Mouse (Mus musculus): ENCODE results near the gene Zcwpw1.
"Not testable (repeated sequence)": the region's sequence is repeated elsewhere in the genome, so short reads cannot be mapped to it uniquely, and the experiment has no call there.

The Zcwpw1 gene

DNA sequence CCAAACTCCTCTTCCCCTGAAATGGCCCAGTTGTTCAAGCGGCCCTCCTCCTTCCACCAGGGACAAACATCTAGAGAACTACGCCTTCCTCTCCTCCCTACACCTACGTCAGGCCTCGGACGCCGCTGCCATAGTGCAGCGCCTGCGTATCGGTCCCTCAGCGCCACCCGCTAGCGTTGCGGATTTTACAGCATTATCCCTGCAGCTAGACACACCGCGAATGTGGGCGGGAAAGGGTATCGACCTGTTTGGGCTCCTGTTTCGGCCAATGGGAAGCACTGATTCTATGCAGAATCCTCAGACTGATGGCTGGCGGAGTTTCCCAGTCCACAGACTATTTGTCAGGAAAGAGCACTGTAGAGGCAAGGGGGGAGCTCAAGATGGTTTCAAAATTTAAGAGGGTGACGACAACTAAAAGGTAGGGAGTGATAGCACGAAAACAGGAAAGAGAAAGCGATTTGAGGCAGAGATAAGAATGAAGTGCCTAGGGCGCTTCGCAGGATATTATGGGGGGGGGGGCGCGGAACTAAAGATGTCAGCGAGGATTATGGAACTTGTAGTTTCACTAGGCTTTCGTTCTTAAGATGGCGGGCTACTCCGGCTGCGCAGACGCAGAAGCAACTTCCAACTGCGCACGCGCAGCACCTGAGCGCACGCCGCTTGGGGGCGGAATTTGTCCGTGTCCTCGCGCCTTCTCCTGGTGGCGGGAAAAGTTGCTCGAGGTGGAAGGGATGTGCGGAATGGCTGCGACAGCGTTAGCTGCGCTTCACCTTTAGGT, at the start of gene Zcwpw1, which contains the start of gene Mepce:
TSS of gene Zcwpw1 (plus strand) at position 648 of the 778 bp plus-strand sequence.
TSS of gene Mepce (minus strand) at position 505 of the 778 bp plus-strand sequence.
- in situ Hi-C loops (cut with MboI; ENCODE audit: low pct_unique_long_range_greater_than_20kb in 1 of 2, low sequenced_read_pairs in 2 of 2, unreplicated experiment in 1 of 2): no loop called here

GRCm38 (mm10) chr5:137738516-137738915, 49.1 kb upstream of the Zcwpw1 start:
- in situ Hi-C loops (cut with MboI; ENCODE audit: low pct_unique_long_range_greater_than_20kb in 1 of 2, low sequenced_read_pairs in 2 of 2, unreplicated experiment in 1 of 2): no loop called here

GRCm38 (mm10) chr5:137739471-137739870, 48.1 kb upstream of the Zcwpw1 start:
- in situ Hi-C loops (cut with MboI; ENCODE audit: low pct_unique_long_range_greater_than_20kb in 1 of 2, low sequenced_read_pairs in 2 of 2, unreplicated experiment in 1 of 2): no loop called here

- in situ Hi-C loops (cut with MboI; ENCODE audit: low pct_unique_long_range_greater_than_20kb in 1 of 2, low sequenced_read_pairs in 2 of 2, unreplicated experiment in 1 of 2): no loop called here
Observed at GRCm38 (mm10) chr5:137740506-137740905, 47.1 kb upstream of the Zcwpw1 start.

DNA sequence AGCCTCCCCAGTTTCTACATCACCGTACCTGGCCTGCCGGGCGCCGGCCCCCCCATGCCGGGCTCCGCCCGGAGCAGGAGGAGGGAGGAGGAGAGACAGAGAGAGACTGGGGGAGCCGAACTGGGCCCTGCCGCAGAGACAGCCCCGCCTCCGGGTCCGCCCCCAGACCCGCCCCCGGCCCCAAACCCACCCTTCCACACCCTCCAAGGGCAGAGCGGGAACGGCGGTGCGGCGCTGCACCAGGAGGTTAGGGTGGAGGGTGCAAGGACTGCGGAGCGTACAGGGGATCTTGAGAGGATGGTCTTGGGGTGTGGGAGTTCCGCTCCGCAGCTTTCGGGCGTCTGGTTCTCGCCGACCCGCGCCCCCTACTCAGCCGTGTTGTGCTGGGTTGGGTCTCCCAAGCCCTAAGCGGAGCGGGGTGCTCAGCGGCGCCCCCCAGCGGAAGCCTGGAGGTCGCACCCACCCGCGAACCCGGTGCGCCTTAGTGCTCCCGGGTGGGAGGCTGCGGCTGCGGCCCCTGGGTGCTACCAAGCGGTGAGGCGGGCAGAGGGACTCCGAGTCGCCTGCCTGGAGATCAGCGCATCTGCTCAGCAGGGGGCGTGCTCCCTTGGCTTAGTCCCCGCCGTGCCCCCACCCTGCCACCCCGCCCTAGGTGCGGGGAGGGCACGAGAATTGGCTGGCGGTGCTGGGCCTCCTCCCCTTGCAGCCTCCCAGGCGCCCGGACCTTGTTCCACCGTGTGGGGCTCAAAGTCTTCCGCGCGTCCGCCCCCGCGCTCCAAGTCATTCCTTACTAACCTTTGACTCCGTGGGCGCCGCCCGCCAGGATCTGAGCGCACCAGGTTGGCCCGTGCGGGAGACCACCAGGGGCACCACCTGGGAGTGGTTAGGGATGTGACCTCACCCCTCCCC, 46.3 kb upstream of the Zcwpw1 start, which contains the start of gene Nyap1:
TSS of gene Nyap1 (minus strand) at position 585 of the 909 bp plus-strand sequence.
- in situ Hi-C loops (cut with MboI; ENCODE audit: low pct_unique_long_range_greater_than_20kb in 1 of 2, low sequenced_read_pairs in 2 of 2, unreplicated experiment in 1 of 2): no loop called here

GRCm38 (mm10) chr5:137742048-137742447, 45.5 kb upstream of the Zcwpw1 start:
- in situ Hi-C loops (cut with MboI; ENCODE audit: low pct_unique_long_range_greater_than_20kb in 1 of 2, low sequenced_read_pairs in 2 of 2, unreplicated experiment in 1 of 2): no loop called here

DNA sequence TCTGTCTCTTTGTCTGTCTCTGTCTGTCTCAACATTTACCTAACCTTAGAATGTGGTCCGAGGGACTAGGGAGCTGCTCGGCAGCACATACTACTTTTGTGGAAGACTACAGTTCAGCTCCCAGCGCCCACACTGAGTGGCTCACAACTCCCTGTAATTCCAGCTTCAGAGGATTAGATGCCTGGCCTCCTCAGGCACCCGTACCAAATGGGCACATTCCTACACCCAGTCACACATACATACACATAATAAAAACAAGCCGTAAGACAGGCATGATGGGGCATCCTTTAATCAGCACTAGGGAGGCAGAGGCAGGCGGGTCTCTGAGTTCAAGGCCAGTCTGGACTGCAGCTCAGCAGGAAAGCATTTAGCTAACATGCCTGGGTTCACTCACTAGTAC, 44.8 kb upstream of the Zcwpw1 start:
- in situ Hi-C loops (cut with MboI; ENCODE audit: low pct_unique_long_range_greater_than_20kb in 1 of 2, low sequenced_read_pairs in 2 of 2, unreplicated experiment in 1 of 2): no loop called here

- in situ Hi-C loops (cut with MboI; ENCODE audit: low pct_unique_long_range_greater_than_20kb in 1 of 2, low sequenced_read_pairs in 2 of 2, unreplicated experiment in 1 of 2): no loop called here
Observed at GRCm38 (mm10) chr5:137744197-137744596, 43.4 kb upstream of the Zcwpw1 start.

GRCm38 (mm10) chr5:137745214-137746171, 42.1 kb upstream of the Zcwpw1 start, which contains the start of gene Tsc22d4:
Tsc22d4 (plus strand) TSS chr5:137745730.
- in situ Hi-C loops (cut with MboI; ENCODE audit: low pct_unique_long_range_greater_than_20kb in 1 of 2, low sequenced_read_pairs in 2 of 2, unreplicated experiment in 1 of 2): no loop called here

- in situ Hi-C loops (cut with MboI; ENCODE audit: low pct_unique_long_range_greater_than_20kb in 1 of 2, low sequenced_read_pairs in 2 of 2, unreplicated experiment in 1 of 2): no loop called here
Observed at GRCm38 (mm10) chr5:137746282-137746850, 41.2 kb upstream of the Zcwpw1 start.

- in situ Hi-C loops (cut with MboI; ENCODE audit: low pct_unique_long_range_greater_than_20kb in 1 of 2, low sequenced_read_pairs in 2 of 2, unreplicated experiment in 1 of 2): no loop called here
Observed at GRCm38 (mm10) chr5:137746851-137747325, 40.7 kb upstream of the Zcwpw1 start.

DNA sequence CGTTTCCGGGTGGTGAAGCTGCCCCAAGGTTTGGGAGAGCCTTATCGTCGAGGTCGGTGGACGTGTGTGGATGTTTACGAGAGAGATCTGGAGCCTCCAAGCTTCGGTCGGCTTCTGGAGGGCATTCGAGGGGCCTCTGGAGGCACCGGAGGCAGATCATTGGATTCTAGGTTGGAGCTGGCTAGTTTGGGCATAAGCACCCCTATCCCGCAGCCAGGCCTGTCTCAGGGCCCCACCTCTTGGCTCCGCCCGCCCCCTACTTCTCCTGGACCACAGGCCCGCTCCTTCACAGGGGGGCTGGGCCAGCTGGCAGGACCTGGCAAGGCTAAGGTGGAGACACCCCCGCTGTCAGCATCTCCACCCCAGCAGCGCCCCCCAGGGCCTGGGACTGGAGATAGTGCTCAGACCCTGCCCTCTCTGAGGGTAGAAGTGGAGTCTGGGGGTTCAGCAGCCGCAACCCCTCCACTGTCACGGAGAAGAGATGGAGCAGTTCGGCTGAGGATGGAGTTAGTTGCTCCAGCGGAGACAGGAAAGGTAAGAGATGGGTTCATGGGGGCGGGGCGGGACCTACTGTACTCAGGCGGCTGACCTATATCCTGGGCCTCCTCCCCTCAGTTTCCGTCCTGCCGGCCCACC, 40.2 kb upstream of the Zcwpw1 start:
- in situ Hi-C loops (cut with MboI; ENCODE audit: low pct_unique_long_range_greater_than_20kb in 1 of 2, low sequenced_read_pairs in 2 of 2, unreplicated experiment in 1 of 2): no loop called here

DNA sequence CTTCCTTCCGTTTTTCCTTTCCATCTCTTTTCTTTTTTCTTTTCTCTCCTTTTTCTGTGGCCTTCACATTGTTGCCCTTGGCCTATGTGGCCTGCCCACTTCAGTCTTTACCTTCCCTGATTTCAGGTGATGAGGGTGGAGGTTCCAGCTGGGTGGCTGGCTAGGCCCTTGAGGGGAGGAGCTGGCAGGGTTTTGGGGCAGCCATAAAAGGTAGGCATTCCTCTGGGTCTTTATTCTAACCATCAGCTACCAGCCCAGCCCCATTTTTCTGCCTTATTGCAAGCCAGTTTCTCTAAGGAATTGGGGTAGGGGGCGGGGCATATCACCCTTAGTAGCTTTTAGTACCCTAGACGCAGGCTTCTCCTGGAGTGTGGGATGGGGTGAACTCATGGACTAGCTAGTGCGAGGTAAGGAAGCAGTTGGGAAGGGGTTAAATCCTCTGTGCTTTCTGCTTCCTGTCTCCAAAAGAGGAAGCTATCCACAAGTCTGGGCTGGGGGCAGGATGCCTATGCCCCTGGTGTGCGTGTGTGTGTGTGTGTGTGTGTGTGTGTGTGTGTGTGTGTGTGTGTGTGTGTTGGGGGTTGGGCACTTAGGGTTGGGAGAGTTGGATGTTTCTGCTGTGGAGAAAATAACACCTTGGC, 39.3 kb upstream of the Zcwpw1 start:
- in situ Hi-C loops (cut with MboI; ENCODE audit: low pct_unique_long_range_greater_than_20kb in 1 of 2, low sequenced_read_pairs in 2 of 2, unreplicated experiment in 1 of 2): no loop called here

DNA sequence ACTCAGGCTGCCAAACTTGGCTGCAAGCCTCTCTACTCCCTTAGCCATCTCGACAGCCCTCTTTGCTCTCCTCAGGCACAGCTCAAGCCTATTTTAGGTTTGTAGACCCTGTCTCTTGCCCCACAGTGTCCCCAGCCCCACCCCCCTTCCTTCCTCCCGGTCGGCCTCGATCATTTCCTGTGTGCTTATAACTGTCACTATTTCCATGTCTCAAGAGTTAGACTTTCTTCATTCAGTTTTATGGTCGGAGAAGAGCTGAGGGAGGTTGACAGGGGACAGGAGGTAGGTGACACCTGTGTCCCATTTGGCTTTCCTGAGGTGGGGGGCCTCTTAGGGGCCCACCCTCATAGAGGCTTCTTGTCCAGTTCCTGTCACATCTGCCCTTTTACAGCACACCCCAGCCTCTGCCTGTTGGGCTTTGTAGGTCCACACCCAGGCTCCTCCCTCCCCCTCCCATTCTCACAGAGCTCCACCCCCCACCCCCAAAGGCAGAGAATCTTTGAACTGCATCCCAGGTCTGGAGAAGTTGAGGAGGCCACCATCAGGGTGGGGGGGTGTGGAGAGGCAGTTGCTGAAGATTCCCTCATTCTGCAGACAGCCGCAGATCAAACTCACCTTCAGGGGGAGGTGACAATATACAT, 38.3 kb upstream of the Zcwpw1 start:
- in situ Hi-C loops (cut with MboI; ENCODE audit: low pct_unique_long_range_greater_than_20kb in 1 of 2, low sequenced_read_pairs in 2 of 2, unreplicated experiment in 1 of 2): no loop called here

DNA sequence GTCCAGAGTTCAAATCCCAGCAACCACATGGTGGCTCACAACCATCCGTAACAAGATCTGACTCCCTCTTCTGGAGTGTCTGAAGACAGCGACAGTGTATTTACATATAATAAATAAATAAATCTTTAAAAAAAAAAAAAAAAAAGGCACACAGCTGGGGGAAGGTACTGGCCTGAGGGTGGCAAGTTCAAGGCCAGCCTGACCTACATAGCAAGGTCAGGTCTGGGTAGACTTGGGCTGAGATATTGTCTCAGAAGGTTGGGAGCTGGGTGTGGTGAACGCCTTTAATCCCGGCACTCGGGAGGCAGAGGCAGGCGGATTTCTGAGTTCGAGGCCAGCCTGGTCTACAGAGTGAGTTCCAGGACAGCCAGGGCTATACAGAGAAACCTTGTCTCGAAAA, 37.4 kb upstream of the Zcwpw1 start:
- in situ Hi-C loops (cut with MboI; ENCODE audit: low pct_unique_long_range_greater_than_20kb in 1 of 2, low sequenced_read_pairs in 2 of 2, unreplicated experiment in 1 of 2): not testable (repeated sequence)

- in situ Hi-C loops (cut with MboI; ENCODE audit: low pct_unique_long_range_greater_than_20kb in 1 of 2, low sequenced_read_pairs in 2 of 2, unreplicated experiment in 1 of 2): no loop called here
Observed at GRCm38 (mm10) chr5:137751221-137751887, 36.2 kb upstream of the Zcwpw1 start.
